Mouse (Mus musculus): ENCODE measurements around the gene Gk5. TPM values are rescaled to one million over a fixed set of nuclear protein-coding genes. Genes with fewer than 3 reads are reported as not detected.

Gk5 gene
- polyA plus RNA-seq, 1 experiment from 2014 or later: 3.7 TPM

DNA sequence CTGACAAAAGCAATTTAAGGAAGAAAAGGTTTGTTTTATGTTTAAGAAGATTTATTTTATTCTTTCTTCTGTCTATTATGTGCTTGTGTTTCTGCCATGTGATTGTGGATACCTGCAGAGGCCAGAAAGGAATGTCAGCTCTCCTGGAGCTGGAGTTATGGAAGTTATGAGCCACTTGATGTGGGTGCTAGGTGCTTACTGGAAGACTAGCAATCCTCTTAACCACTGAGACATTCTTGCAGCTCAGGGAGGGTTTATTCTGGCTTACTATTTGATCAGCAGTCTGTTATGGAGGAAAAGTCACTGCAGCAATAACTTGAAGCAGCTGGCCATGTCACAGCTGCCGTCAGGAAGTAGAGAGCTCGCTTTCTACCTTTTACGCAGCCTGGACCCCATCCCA, 84.5 kb downstream of the Gk5 start:
- DNase-seq (ENCODE audit: low spot score) (no peak), ATAC-seq (ENCODE audit: low FRiP score) (no peak)
- Histone ChIP-seq H3K27ac (no peak overlapping the region), H3K4me3 (replicated peaks; ENCODE audit: low read length) (no peak overlapping the region), H3K4me2 (replicated peaks) (no peak overlapping the region), H3K9me3 (ENCODE audit: control insufficient read depth, low read length) (no peaks in the 10 kb centered on the region), H3K9ac (no peak overlapping the region), H3K27me3 (ENCODE audit: control insufficient read depth, insufficient read depth, low read length) (no peaks in the 10 kb centered on the region), H3K4me1 (replicated peaks; ENCODE audit: control insufficient read depth, insufficient read depth, low read length) (no peaks in the 10 kb centered on the region), H3K36me3 (replicated peaks; ENCODE audit: control insufficient read depth, insufficient read depth) (no peaks in the 10 kb centered on the region)
- 93% methylated on average over 3 of the region's 3 CpGs for WGBS

GRCm38 (mm10) chr9:96207428-96207827, 88.3 kb downstream of the Gk5 start:
- no peaks in the 10 kb centered on the region for H3K27me3 ChIP-seq (ENCODE audit: control insufficient read depth, insufficient read depth, low read length)
- no peaks in the 10 kb centered on the region for H3K4me1 ChIP-seq (replicated peaks; ENCODE audit: control insufficient read depth, insufficient read depth, low read length)
- H3K4me2 ChIP-seq (replicated peaks): no peak overlapping the region
- ATAC-seq (ENCODE audit: low FRiP score) (no peak), DNase-seq (ENCODE audit: low spot score) (no peak)
- WGBS: 95% methylated on average over 3 of the region's 3 CpGs
- H3K36me3 ChIP-seq (replicated peaks; ENCODE audit: control insufficient read depth, insufficient read depth): no peaks in the 10 kb centered on the region
- H3K4me3 ChIP-seq (replicated peaks; ENCODE audit: low read length): no peak overlapping the region
- H3K9me3 ChIP-seq (ENCODE audit: control insufficient read depth, low read length): no peaks in the 10 kb centered on the region
- no peak overlapping the region for H3K27ac ChIP-seq
- H3K9ac ChIP-seq: no peak overlapping the region

GRCm38 (mm10) chr9:96213036-96213645, 94.0 kb downstream of the Gk5 start:
- H3K9me3 ChIP-seq (ENCODE audit: control insufficient read depth, low read length): no peaks in the 10 kb centered on the region
- H3K27ac ChIP-seq: no peak overlapping the region
- no peak overlapping the region for H3K4me3 ChIP-seq (replicated peaks; ENCODE audit: low read length)
- H3K4me2 ChIP-seq (replicated peaks): no peak overlapping the region
- no peaks in the 10 kb centered on the region for H3K36me3 ChIP-seq (replicated peaks; ENCODE audit: control insufficient read depth, insufficient read depth)
- ATAC-seq (ENCODE audit: low FRiP score) (no peak), DNase-seq (ENCODE audit: low spot score) (no peak)
- no peak overlapping the region for H3K9ac ChIP-seq
- 95% methylated on average over 3 of the region's 3 CpGs for WGBS
- no peaks in the 10 kb centered on the region for H3K4me1 ChIP-seq (replicated peaks; ENCODE audit: control insufficient read depth, insufficient read depth, low read length)
- H3K27me3 ChIP-seq (ENCODE audit: control insufficient read depth, insufficient read depth, low read length): no peaks in the 10 kb centered on the region

DNA sequence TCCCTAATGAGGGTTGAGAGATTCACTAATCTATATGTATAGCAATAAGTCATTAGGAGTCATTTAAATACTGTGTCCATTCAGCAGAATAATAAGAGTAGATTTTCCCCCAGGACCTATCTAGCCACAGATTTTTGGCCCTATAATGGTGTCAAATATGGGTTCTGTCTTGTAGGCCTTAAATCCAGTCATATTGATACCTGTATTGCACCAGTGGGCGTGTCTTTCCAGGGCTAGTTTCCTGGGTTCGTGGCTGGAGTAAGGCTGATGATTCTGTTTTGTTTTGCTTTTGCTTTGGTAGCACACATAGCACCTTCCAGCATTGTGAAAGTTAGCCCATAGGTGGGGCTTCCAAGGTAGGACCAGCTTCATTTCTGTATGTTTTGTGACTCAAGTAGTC, 95.0 kb downstream of the Gk5 start:
- Histone ChIP-seq H3K4me3 (replicated peaks; ENCODE audit: low read length) (no peak overlapping the region), H3K4me1 (replicated peaks; ENCODE audit: control insufficient read depth, insufficient read depth, low read length) (no peaks in the 10 kb centered on the region), H3K9ac (no peak overlapping the region), H3K36me3 (replicated peaks; ENCODE audit: control insufficient read depth, insufficient read depth) (no peaks in the 10 kb centered on the region), H3K4me2 (replicated peaks) (no peak overlapping the region), H3K27me3 (ENCODE audit: control insufficient read depth, insufficient read depth, low read length) (no peaks in the 10 kb centered on the region), H3K9me3 (ENCODE audit: control insufficient read depth, low read length) (no peaks in the 10 kb centered on the region), H3K27ac (no peak overlapping the region)
- no peak for DNase-seq (ENCODE audit: low spot score)
- 94% methylated on average over 2 of the region's 2 CpGs for WGBS
- ATAC-seq (ENCODE audit: low FRiP score): no peak

DNA sequence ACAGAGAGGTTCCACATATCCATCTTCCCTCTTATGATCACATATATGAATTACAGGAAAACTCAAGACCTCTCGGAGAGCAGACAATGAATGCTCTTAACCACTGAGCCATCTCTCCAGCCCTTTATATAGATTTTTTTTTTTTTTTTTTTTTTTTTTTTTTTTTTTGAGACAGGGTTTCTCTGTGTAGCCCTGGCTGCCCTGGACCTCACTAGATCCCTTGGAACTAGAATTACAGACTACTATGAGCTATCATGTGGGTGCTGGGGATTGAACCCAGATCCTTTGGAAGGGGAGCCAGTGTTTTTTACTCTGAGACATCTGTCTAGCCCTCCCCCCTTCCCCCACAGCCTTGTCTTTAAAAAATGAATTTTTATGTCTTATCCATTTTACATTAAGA, 98.1 kb downstream of the Gk5 start:
- DNase-seq (ENCODE audit: low spot score): no peak
- no peaks in the 10 kb centered on the region for H3K9me3 ChIP-seq (ENCODE audit: control insufficient read depth, low read length)
- 94% methylated on average over 1 of the region's 1 CpGs for WGBS
- no peak overlapping the region for H3K4me3 ChIP-seq (replicated peaks; ENCODE audit: low read length)
- H3K27ac ChIP-seq: no peak overlapping the region
- H3K9ac ChIP-seq: no peak overlapping the region
- ATAC-seq (ENCODE audit: low FRiP score): no peak
- H3K27me3 ChIP-seq (ENCODE audit: control insufficient read depth, insufficient read depth, low read length): no peaks in the 10 kb centered on the region
- H3K36me3 ChIP-seq (replicated peaks; ENCODE audit: control insufficient read depth, insufficient read depth): no peaks in the 10 kb centered on the region
- H3K4me2 ChIP-seq (replicated peaks): no peak overlapping the region
- H3K4me1 ChIP-seq (replicated peaks; ENCODE audit: control insufficient read depth, insufficient read depth, low read length): no peaks in the 10 kb centered on the region

- Histone ChIP-seq H3K9me3 (ENCODE audit: control insufficient read depth, low read length) (no peaks in the 10 kb centered on the region), H3K4me2 (replicated peaks) (no peak overlapping the region), H3K36me3 (replicated peaks; ENCODE audit: control insufficient read depth, insufficient read depth) (no peaks in the 10 kb centered on the region), H3K4me1 (replicated peaks; ENCODE audit: control insufficient read depth, insufficient read depth, low read length) (no peaks in the 10 kb centered on the region), H3K27me3 (ENCODE audit: control insufficient read depth, insufficient read depth, low read length) (no peaks in the 10 kb centered on the region), H3K9ac (no peak overlapping the region), H3K4me3 (replicated peaks; ENCODE audit: low read length) (no peak overlapping the region), H3K27ac (no peak overlapping the region)
- ATAC-seq (ENCODE audit: low FRiP score) (no peak), DNase-seq (ENCODE audit: low spot score) (no peak)
These were observed 98.6 kb downstream of the Gk5 start for GRCm38 (mm10) chr9:96217799-96218198.

GRCm38 (mm10) chr9:96219114-96219669, 100.0 kb downstream of the Gk5 start:
- Histone ChIP-seq H3K4me1 (replicated peaks; ENCODE audit: control insufficient read depth, insufficient read depth, low read length) (no peaks in the 10 kb centered on the region), H3K9me3 (ENCODE audit: control insufficient read depth, low read length) (no peaks in the 10 kb centered on the region), H3K9ac (no peak overlapping the region), H3K36me3 (replicated peaks; ENCODE audit: control insufficient read depth, insufficient read depth) (no peaks in the 10 kb centered on the region), H3K27ac (no peak overlapping the region), H3K4me3 (replicated peaks; ENCODE audit: low read length) (no peak overlapping the region), H3K4me2 (replicated peaks) (no peak overlapping the region), H3K27me3 (ENCODE audit: control insufficient read depth, insufficient read depth, low read length) (no peaks in the 10 kb centered on the region)
- DNase-seq (ENCODE audit: low spot score) (peak; percentile 48), ATAC-seq (ENCODE audit: low FRiP score) (no peak)
- WGBS: 38% methylated on average over 2 of the region's 2 CpGs

DNA sequence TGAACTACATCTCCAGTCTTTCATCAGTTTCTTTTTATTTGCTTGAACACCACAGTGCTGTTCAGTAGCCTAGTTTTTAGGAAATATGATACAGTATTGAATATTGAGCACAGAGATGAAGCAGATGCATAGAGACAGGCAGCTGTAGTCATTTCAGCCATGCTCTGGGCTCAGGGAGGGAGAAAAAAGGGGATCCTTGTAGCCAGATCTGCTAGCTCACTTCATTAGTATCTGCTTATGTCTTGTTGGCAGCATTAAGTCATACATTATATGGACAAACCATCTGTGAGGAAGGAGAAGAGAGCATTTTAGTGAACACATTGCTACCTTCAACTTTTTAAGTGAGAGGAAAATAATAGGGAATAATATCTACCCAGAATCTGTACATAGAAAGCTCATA, 101.3 kb downstream of the Gk5 start:
- ATAC-seq (ENCODE audit: low FRiP score) (no peak), DNase-seq (ENCODE audit: low spot score) (no peak)
- H3K4me1 ChIP-seq (replicated peaks; ENCODE audit: control insufficient read depth, insufficient read depth, low read length): no peaks in the 10 kb centered on the region
- H3K27ac ChIP-seq: no peak overlapping the region
- H3K4me3 ChIP-seq (replicated peaks; ENCODE audit: low read length): no peak overlapping the region
- H3K27me3 ChIP-seq (ENCODE audit: control insufficient read depth, insufficient read depth, low read length): no peaks in the 10 kb centered on the region
- H3K9ac ChIP-seq: no peak overlapping the region
- H3K4me2 ChIP-seq (replicated peaks): no peak overlapping the region
- H3K36me3 ChIP-seq (replicated peaks; ENCODE audit: control insufficient read depth, insufficient read depth): no peaks in the 10 kb centered on the region
- H3K9me3 ChIP-seq (ENCODE audit: control insufficient read depth, low read length): no peaks in the 10 kb centered on the region

GRCm38 (mm10) chr9:96223302-96223701, 104.1 kb downstream of the Gk5 start:
- Histone ChIP-seq H3K27me3 (ENCODE audit: control insufficient read depth, insufficient read depth, low read length) (no peaks in the 10 kb centered on the region), H3K4me2 (replicated peaks) (no peak overlapping the region), H3K9me3 (ENCODE audit: control insufficient read depth, low read length) (no peaks in the 10 kb centered on the region), H3K27ac (no peak overlapping the region), H3K4me1 (replicated peaks; ENCODE audit: control insufficient read depth, insufficient read depth, low read length) (no peaks in the 10 kb centered on the region), H3K4me3 (replicated peaks; ENCODE audit: low read length) (no peak overlapping the region), H3K36me3 (replicated peaks; ENCODE audit: control insufficient read depth, insufficient read depth) (no peaks in the 10 kb centered on the region), H3K9ac (no peak overlapping the region)
- DNase-seq (ENCODE audit: low spot score) (no peak), ATAC-seq (ENCODE audit: low FRiP score) (no peak)
- WGBS: 91% methylated on average over 2 of the region's 2 CpGs

DNA sequence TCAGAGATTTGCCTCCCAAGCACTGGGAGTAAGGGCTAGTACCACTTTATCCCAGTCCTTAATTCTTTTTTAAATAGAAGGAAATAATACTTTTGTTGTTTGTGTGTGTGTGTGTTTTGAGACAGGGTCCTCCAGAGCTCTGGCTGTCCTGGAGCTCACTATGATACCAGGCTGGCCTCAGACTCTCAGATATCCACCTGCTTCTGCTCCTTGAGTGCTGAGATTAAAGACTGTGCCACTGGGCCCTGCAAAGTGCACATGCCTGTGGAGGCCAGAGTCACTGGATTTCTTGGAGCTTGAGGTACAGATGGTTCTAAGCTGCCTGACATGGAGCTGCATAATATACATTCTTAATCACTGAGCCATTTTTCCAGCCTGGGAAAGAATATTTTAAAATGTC, 109.1 kb downstream of the Gk5 start:
- H3K4me3 ChIP-seq (replicated peaks; ENCODE audit: low read length): no peak overlapping the region
- no peak for DNase-seq (ENCODE audit: low spot score)
- no peaks in the 10 kb centered on the region for H3K4me1 ChIP-seq (replicated peaks; ENCODE audit: control insufficient read depth, insufficient read depth, low read length)
- ATAC-seq (ENCODE audit: low FRiP score): no peak
- no peaks in the 10 kb centered on the region for H3K27me3 ChIP-seq (ENCODE audit: control insufficient read depth, insufficient read depth, low read length)
- H3K9ac ChIP-seq: no peak overlapping the region
- no peak overlapping the region for H3K27ac ChIP-seq
- no peaks in the 10 kb centered on the region for H3K9me3 ChIP-seq (ENCODE audit: control insufficient read depth, low read length)
- H3K36me3 ChIP-seq (replicated peaks; ENCODE audit: control insufficient read depth, insufficient read depth): no peaks in the 10 kb centered on the region
- H3K4me2 ChIP-seq (replicated peaks): no peak overlapping the region
